Mouse (Mus musculus): ENCODE results near the gene Chmp2b.

Gene Chmp2b

DNA sequence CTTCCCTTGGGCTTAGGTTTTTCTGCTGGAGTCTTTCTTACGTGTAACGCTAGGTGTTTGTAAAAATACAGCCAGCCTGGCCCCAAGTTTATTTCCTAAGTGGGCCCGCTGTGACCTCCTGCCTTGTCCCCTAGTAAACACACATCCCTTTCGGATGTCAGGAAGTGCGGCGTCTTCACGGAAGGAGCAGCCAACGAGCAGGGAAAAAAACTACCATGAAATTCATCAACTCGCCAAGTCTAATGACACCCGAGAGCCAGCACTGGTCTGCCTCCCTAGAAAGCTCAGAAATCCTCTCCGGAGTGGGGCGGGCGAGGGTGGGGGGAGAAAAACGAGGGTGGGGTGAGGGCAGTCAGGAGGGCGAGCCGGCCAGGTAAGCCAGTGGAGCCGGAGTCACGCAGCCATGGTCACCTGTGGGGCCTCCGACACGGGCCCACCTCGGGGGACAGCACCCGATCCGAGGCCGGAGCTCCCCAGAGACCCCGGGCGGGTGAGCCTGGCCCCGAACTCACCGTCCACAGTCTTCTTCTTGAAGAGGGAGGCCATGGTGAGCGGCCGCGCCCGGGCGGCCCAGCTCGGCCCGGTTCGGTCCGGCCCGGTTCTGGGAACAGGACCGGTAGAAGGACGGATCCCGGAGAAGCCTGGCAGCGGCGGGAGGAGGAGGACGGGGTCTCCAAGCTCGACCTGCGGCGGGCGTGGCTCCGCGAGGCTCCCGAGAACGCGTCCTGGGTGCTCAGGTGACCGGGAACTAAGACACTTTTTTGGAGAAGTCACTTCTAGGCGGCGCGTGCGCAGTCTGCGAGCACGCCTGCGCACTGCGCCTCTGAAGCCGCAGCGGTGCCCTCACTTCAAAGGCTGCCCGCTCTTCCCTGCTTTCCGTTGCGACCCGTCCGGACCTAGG is at the start of gene Chmp2b:
Gene Chmp2b (minus strand): TSS at position 764 of the 901 bp plus-strand sequence.
- CTCF ChIA-PET: interaction anchor here (0.6 kb wide), 1 partner anchor 739 kb away, joined by 6 read pairs; no protein-coding TSS in a partner anchor

GRCm38 (mm10) chr16:65611678-65612077 is 49.2 kb upstream of the Chmp2b start:
- CTCF ChIA-PET: no interaction called here

DNA sequence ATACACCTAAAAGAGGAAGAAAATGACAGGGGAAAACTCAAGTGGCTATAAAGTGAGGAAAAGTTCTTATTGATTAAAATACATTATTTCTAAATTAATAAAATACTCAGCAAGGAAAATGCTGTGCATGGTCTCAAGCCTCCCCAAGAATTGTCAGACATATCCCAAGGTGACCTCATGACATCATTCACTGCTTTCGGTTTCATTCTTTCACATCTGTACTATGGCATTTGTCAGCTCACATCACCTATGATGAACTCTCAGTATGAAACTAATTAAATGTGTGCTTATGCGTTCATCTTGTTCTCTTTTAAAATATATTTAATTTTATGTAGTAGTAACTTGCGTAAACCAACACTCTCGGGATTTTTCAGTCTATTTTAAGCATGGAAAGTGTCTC is 38.3 kb upstream of the Chmp2b start:
- CTCF ChIA-PET: no interaction called here

GRCm38 (mm10) chr16:65586111-65586865 is 23.8 kb upstream of the Chmp2b start:
- CTCF ChIA-PET: no interaction called here

GRCm38 (mm10) chr16:65585699-65586098 is 23.2 kb upstream of the Chmp2b start:
- CTCF ChIA-PET: no interaction called here

DNA sequence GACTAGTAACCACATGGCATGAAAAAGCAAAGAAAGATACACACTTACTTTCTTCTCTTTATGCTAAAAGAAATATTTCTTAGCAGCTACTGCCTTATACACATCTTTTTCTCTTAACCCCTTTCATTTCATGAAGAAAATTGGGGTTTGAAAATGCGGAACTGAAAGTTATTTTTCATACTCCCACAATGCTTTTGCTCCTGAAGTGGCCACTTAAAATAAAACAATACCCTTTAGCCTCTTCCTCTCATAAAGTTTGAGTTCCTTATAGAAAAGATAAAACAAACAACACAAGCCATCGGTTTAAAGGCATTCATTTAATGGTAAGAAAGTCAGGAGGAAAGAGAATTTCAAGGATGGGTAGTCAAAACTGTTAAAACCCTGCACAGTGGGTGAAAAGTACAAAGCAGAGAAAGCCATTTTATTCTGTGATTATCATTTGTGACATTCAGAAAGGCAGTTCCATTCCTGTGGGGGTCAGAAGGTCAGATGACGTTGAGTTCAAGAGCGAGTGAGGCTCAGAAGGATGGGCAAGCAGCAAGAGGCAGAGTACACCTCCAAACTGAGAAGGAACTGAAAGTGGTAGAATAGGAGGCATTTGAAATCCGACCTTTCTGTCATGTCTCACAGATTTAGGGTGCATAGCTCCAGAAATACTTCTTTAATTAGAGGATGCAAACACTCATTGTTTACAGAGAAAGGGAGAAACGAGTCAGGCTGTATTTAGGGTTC is 14.9 kb upstream of the Chmp2b start:
- CTCF ChIA-PET: no interaction called here

GRCm38 (mm10) chr16:65568853-65569252 is 6.3 kb upstream of the Chmp2b start:
- CTCF ChIA-PET: no interaction called here

- CTCF ChIA-PET: no interaction called here
These were observed 2.4 kb upstream of the Chmp2b start for GRCm38 (mm10) chr16:65564951-65565350.

DNA sequence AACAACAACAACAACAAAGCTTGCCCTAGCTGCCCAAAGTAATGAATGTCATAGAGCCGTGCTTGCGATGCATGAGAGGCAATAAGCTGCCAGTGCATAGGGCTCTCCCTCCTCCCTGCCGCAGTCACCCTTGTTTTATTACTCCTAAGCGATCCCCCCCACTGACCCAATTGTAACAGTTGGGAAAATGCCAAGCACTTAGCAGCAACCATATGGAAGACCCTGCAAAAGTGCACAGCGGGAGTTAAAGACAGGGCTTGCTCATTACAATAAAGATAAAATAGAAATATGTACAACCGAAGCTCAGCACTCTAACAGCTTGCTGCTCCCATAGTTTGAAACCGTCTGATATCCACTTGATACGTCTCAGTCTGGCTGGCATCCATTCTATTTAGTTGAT is 1.8 kb upstream of the Chmp2b start:
- CTCF ChIA-PET: no interaction called here

DNA sequence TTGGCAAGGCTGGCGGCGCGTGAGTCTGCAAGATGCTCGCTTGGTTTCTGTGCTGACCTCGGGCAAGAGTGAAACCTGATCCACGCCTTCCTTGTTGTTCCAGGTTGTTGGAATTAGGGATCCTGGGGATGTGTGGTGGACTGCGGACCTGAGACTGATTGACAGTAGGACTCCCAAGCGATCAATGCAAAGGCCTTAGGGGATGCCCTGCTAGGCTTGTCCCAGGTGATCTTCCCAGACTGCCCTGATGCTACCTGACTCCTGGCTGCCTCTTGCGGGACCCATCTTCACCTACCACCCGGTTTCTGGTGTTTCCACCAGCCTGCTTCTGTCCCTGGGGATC is 309 bp upstream of the Chmp2b start:
- CTCF ChIA-PET: no interaction called here

- CTCF ChIA-PET: interaction anchor here (0.6 kb wide), 1 partner anchor 738 kb away, joined by 6 read pairs; no protein-coding TSS in a partner anchor
These were observed 1.2 kb downstream of the Chmp2b start for GRCm38 (mm10) chr16:65560996-65561962.

DNA sequence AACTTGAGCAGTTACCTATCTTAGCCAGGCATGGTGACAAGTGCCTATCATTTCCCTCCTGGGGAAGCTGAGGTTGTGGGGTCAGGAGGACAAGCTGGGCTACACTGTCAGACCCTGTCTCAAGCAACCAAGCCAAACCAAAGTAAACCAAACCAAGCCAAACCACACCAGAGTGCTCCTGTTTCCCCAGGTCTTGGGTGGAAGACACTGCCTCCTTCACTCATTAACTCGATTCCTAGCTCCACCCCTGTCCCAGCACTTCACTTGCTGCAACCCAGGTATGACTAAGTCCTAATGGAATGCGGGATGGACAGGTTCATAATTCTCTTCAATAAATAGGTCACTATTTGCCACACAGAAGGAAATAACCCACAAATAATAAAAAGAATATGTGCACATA is 2.9 kb downstream of the Chmp2b start:
- CTCF ChIA-PET: no interaction called here

DNA sequence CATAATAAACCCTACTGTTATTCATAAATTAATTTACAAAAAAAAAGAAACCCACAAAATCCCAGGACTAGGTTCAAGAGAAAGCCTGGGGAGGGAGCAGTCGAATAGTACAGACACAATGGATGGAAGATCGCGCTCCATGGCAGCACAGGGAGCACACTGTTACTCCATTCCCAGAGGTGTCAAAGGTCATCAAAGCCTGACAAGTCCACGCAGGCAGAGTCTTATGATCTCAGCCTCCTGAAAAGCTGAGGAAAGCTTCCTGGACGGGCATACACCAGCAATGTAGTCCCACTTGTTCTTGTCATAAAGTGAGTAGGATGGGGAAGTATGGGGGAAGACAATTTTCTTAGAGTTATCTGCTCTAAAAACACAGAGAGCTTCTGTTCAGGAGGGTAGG is 5.2 kb downstream of the Chmp2b start:
- CTCF ChIA-PET: no interaction called here

GRCm38 (mm10) chr16:65554267-65554666 is 8.3 kb downstream of the Chmp2b start:
- CTCF ChIA-PET: no interaction called here

DNA sequence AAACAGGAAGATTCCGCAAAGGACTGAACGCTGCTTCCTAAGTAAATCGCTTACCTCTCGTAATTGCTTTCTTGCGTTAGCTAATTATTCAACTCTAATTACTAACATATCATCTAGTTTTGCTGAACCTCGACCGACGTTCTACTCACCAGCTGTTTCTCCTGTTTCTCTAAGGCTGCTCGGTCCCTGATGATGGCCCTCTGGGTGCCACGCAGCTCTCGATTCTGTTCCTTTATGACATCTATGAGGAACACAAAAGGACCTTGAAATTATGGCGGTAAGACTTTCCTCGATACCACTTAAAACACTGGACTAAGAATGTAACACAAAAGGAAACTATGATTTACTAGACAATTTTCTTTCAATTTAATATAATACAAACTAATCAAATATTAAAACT is 11.7 kb downstream of the Chmp2b start:
- CTCF ChIA-PET: no interaction called here

DNA sequence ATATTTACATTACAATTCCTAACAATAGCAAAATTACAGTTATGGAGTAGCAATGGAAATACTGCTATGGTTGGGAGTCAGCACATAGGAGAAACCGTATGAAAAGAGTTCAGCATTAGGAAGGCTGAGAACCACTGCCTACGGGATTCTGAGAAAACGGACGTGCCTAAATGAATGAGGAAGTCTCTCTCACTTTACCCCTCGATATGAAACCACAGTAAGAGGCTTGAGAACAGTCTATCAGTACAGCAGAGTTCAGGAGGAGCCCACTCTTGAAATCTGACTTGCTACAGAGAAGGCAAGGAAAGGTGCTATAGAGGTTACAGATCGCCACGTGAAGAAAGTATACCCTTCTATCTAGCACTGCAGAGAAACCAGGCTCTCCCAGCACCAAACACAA is 13.6 kb downstream of the Chmp2b start:
- CTCF ChIA-PET: no interaction called here

DNA sequence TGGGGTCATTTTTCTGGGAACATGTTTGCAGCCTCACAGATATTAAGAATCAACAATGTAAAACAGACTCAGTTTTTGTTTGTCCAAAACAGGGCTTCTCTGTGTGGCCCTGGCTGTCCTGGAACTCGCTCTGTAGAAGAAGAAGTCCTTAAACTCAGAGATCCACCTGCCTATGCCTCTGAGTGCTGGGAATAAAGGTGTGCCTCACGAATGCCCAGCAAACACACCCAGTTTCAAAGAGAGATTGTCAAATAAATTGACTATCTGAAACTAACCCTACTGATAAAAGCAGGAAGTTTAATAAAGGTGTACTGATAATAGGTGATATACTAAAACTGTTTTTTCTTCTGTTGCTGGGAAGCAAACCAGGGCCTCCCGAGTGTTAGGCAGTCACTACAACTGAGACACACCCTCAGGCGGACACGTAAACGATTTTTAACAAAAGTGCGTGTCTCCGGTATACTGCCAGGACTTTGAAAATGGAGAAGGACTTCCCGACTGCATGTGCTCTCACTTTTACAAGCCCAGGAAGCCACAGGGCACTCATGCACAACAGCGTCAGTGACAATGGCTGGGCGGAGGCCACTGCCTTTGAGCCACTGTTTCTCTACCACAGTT is 18.7 kb downstream of the Chmp2b start:
- CTCF ChIA-PET: no interaction called here

DNA sequence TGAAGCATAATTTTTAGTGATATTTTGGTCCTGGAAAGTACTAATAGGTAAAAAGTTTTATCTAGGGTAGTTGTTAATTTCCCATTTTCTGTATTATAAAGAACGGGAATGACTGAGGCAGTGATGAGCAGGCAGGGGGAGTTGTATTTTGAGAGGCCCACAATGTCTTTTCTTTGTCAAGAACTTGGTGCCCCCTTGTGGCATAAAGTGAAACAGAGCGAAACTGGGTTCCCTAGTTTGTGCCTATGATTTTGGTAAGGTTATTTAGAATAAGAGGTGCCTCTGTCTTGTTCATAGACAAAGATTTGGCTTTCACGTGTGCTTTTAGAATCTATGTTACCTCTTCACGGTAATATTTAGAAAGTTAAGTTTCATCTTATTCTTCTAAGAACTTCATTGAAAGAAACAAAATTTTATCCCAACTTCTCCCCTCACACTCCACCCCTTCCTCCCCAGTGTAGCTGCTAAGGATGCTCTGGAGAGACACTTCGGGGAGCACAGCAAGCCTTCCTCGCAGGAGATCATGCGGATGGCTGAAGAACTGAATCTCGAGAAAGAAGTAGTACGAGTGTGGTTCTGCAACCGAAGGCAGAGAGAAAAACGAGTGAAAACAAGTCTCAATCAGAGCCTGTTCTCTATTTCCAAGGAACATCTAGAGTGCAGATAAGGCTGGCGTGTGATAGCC is 29.1 kb downstream of the Chmp2b start:
- CTCF ChIA-PET: no interaction called here

DNA sequence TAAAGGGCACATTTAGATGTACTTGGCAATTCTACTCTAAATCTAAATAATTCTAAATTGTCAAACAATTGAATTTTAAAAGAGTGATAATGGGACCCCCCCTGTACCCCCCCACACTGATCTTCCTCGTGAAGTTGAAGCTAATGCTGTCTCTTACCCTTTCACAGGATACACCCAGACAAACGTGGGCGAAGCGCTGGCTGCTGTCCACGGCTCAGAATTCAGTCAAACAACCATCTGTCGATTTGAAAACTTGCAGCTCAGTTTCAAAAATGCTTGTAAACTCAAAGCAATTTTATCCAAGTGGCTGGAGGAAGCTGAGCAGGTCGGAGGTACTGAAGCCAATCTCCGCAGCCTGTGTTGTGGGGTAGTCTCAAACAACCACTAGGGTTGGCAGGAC is 30.9 kb downstream of the Chmp2b start:
- CTCF ChIA-PET: interaction anchor here (0.6 to 0.7 kb wide), 2 partner anchors 624 to 1263 kb away, joined by 5 to 7 read pairs; no protein-coding TSS in a partner anchor

DNA sequence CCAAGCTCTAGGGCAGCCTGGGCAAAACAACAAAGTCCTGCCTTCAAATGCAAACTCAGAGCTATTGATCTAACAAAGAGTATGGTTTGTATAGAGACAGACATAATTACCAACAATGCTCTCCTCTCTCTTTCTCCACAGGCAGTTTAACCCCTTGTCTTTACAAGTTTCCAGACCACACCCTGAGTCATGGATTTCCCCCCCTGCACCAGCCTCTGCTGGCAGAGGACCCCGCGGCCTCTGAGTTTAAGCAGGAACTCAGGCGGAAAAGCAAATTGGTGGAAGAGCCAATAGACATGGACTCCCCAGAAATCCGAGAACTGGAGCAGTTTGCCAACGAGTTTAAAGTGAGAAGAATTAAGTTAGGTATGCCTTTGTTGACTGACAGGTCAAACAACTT is 32.9 kb downstream of the Chmp2b start:
- CTCF ChIA-PET: no interaction called here
